Mouse (Mus musculus) lung, adult 2 months (tissue): ENCODE results near the gene Setd4.

Experiments used
- CTCF ChIP-seq: fragments of 200-500 bp; IDR thresholded peaks from 2 replicates; pipeline ENCODE4 v1.5.1; 2011; ENCODE audit warnings: mild to moderate bottlenecking, low read length, control low read depth; ENCODE audit not compliant: insufficient read depth
- POLR2A ChIP-seq: fragments of 200-500 bp; IDR thresholded peaks from 2 replicates; pipeline ENCODE4 v1.6.1; 2011; ENCODE audit warnings: low read depth, mild to moderate bottlenecking, control low read depth, low read length, borderline replicate concordance; ENCODE audit errors: extremely low read depth

DNA sequence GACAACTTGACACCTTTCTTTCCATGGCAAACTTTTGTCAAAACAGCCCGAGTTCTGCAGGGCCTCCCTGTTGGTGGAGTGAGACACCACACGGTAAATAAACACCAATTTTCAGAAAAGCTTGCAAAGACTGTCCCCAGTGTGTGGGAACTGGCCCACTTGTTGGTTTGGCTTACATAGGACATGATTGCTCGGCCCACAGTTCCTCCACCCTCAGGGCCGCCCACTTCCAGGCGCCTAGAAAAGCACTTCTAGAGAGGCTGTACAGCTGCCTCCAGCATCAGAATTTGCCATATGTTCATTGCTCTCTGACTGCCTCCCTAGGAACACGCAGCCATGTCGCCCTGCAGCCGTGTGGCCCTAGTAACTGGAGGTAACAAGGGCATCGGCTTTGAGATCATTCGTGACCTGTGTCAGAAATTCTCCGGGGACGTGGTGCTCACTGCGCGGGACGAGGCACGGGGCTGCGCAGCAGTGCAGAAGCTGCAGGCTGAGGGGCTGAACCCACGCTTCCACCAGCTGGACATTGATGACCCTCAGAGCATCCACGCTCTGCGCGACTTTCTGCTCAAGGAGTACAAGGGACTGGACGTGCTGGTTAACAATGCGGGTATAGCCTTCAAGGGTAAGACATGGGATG is 24.0 kb upstream of the Setd4 start, which contains the start of gene Gm5678:
- TF ChIP-seq CTCF (no peak), POLR2A (no peak)
